Mouse (Mus musculus): ENCODE measurements around the gene Cdk2ap2. TPM values are rescaled to one million over a fixed set of nuclear protein-coding genes. Genes with fewer than 3 reads are reported as not detected.

The Cdk2ap2 gene
- polyA plus RNA-seq, 1 experiment from 2014 or later = 134 TPM

GRCm38 (mm10) chr19:4088146-4088545, 8.8 kb upstream of the Cdk2ap2 start:
- WGBS = 43% methylated on average over 5 of the region's 5 CpGs
- ATAC-seq (ENCODE audit: low FRiP score, low TSS enrichment) (no peak), DNase-seq (ENCODE audit: low spot score) (no peak)
- Histone ChIP-seq H3K36me3 (ENCODE audit: control insufficient read depth, insufficient read depth, low read length) (no peaks in the 10 kb centered on the region), H3K9ac (ENCODE audit: low read length) (no peak overlapping the region), H3K27ac (replicated peaks) (no peak overlapping the region), H3K4me1 (replicated peaks; ENCODE audit: control insufficient read depth, insufficient read depth) (no peaks in the 10 kb centered on the region), H3K9me3 (ENCODE audit: control insufficient read depth, low read length) (no peaks in the 10 kb centered on the region), H3K27me3 (ENCODE audit: control insufficient read depth, insufficient read depth, low read length) (no peaks in the 10 kb centered on the region), H3K4me3 (ENCODE audit: low read depth, low read length) (no peak overlapping the region), H3K4me2 (replicated peaks; ENCODE audit: low read depth) (no peak overlapping the region)
- no peak for TF ChIP-seq CTCF (IDR thresholded peaks at IDR 0.05; ENCODE audit: low read depth)
- no peak for TF ChIP-seq EP300 (optimal IDR thresholded peaks at IDR 0.05)

- Histone ChIP-seq H3K4me1 (replicated peaks; ENCODE audit: control insufficient read depth, insufficient read depth) (no peaks in the 10 kb centered on the region), H3K4me3 (ENCODE audit: low read depth, low read length) (no peak overlapping the region), H3K36me3 (ENCODE audit: control insufficient read depth, insufficient read depth, low read length) (no peaks in the 10 kb centered on the region), H3K9me3 (ENCODE audit: control insufficient read depth, low read length) (no peaks in the 10 kb centered on the region), H3K4me2 (replicated peaks; ENCODE audit: low read depth) (no peak overlapping the region), H3K27ac (replicated peaks) (no peak overlapping the region), H3K9ac (ENCODE audit: low read length) (no peak overlapping the region), H3K27me3 (ENCODE audit: control insufficient read depth, insufficient read depth, low read length) (no peaks in the 10 kb centered on the region)
- no peak for ATAC-seq (ENCODE audit: low FRiP score, low TSS enrichment)
- no peak for DNase-seq (ENCODE audit: low spot score)
- whole genome bisulfite sequencing = 56% methylated on average over 6 of the region's 6 CpGs
- TF ChIP-seq CTCF (IDR thresholded peaks at IDR 0.05; ENCODE audit: low read depth) (no peak), EP300 (optimal IDR thresholded peaks at IDR 0.05) (no peak)
These were observed 7.9 kb upstream of the Cdk2ap2 start for GRCm38 (mm10) chr19:4089128-4089527.

GRCm38 (mm10) chr19:4090446-4090845, 6.5 kb upstream of the Cdk2ap2 start:
- no peak overlapping the region for H3K4me2 ChIP-seq (replicated peaks; ENCODE audit: low read depth)
- H3K27ac ChIP-seq (replicated peaks) = no peak overlapping the region
- H3K27me3 ChIP-seq (ENCODE audit: control insufficient read depth, insufficient read depth, low read length) = no peaks in the 10 kb centered on the region
- H3K4me1 ChIP-seq (replicated peaks; ENCODE audit: control insufficient read depth, insufficient read depth) = no peaks in the 10 kb centered on the region
- DNase-seq (ENCODE audit: low spot score) (no peak), ATAC-seq (ENCODE audit: low FRiP score, low TSS enrichment) (no peak)
- H3K9me3 ChIP-seq (ENCODE audit: control insufficient read depth, low read length) = no peaks in the 10 kb centered on the region
- H3K36me3 ChIP-seq (ENCODE audit: control insufficient read depth, insufficient read depth, low read length) = no peaks in the 10 kb centered on the region
- WGBS = 82% methylated on average over 3 of the region's 3 CpGs
- no peak overlapping the region for H3K9ac ChIP-seq (ENCODE audit: low read length)
- no peak for TF ChIP-seq EP300 (optimal IDR thresholded peaks at IDR 0.05)
- TF ChIP-seq CTCF (IDR thresholded peaks at IDR 0.05; ENCODE audit: low read depth) = no peak
- H3K4me3 ChIP-seq (ENCODE audit: low read depth, low read length) = no peak overlapping the region

- Histone ChIP-seq H3K9ac (ENCODE audit: low read length) (no peak overlapping the region), H3K9me3 (ENCODE audit: control insufficient read depth, low read length) (no peaks in the 10 kb centered on the region), H3K4me1 (replicated peaks; ENCODE audit: control insufficient read depth, insufficient read depth) (0 out of 2 replicates have a peak, but pooled peaks cover under 1% of the 10 kb centered on the region), H3K4me2 (replicated peaks; ENCODE audit: low read depth) (no peak overlapping the region), H3K27me3 (ENCODE audit: control insufficient read depth, insufficient read depth, low read length) (no peaks in the 10 kb centered on the region), H3K36me3 (ENCODE audit: control insufficient read depth, insufficient read depth, low read length) (no peaks in the 10 kb centered on the region), H3K4me3 (ENCODE audit: low read depth, low read length) (no peak overlapping the region), H3K27ac (replicated peaks) (no peak overlapping the region)
- TF ChIP-seq EP300 (optimal IDR thresholded peaks at IDR 0.05) (no peak), CTCF (IDR thresholded peaks at IDR 0.05; ENCODE audit: low read depth) (no peak)
- 55% methylated on average over 2 of the region's 2 CpGs for WGBS
- ATAC-seq (ENCODE audit: low FRiP score, low TSS enrichment) = no peak
- no peak for DNase-seq (ENCODE audit: low spot score)
These were observed 5.6 kb upstream of the Cdk2ap2 start for GRCm38 (mm10) chr19:4091383-4091782.

- Histone ChIP-seq H3K27me3 (ENCODE audit: control insufficient read depth, insufficient read depth, low read length) (no peaks in the 10 kb centered on the region), H3K4me3 (ENCODE audit: low read depth, low read length) (no peak overlapping the region), H3K4me1 (replicated peaks; ENCODE audit: control insufficient read depth, insufficient read depth) (0 out of 2 replicates have a peak, but pooled peaks cover 3% of the 10 kb centered on the region), H3K9me3 (ENCODE audit: control insufficient read depth, low read length) (no peaks in the 10 kb centered on the region), H3K36me3 (ENCODE audit: control insufficient read depth, insufficient read depth, low read length) (no peaks in the 10 kb centered on the region), H3K27ac (replicated peaks) (no peak overlapping the region), H3K4me2 (replicated peaks; ENCODE audit: low read depth) (no peak overlapping the region), H3K9ac (ENCODE audit: low read length) (no peak overlapping the region)
- no peak for DNase-seq (ENCODE audit: low spot score)
- 86% methylated on average over 3 of the region's 3 CpGs for WGBS
- TF ChIP-seq EP300 (optimal IDR thresholded peaks at IDR 0.05) = no peak
- no peak for TF ChIP-seq CTCF (IDR thresholded peaks at IDR 0.05; ENCODE audit: low read depth)
- no peak for ATAC-seq (ENCODE audit: low FRiP score, low TSS enrichment)
These were observed 4.2 kb upstream of the Cdk2ap2 start for GRCm38 (mm10) chr19:4092750-4093149.

- no peak for TF ChIP-seq EP300 (optimal IDR thresholded peaks at IDR 0.05)
- no peak for TF ChIP-seq CTCF (IDR thresholded peaks at IDR 0.05; ENCODE audit: low read depth)
- no peaks in the 10 kb centered on the region for H3K36me3 ChIP-seq (ENCODE audit: control insufficient read depth, insufficient read depth, low read length)
- no peak overlapping the region for H3K4me2 ChIP-seq (replicated peaks; ENCODE audit: low read depth)
- H3K9me3 ChIP-seq (ENCODE audit: control insufficient read depth, low read length) = no peaks in the 10 kb centered on the region
- DNase-seq (ENCODE audit: low spot score) (no peak), ATAC-seq (ENCODE audit: low FRiP score, low TSS enrichment) (no peak)
- H3K27me3 ChIP-seq (ENCODE audit: control insufficient read depth, insufficient read depth, low read length) = no peaks in the 10 kb centered on the region
- no peak overlapping the region for H3K4me3 ChIP-seq (ENCODE audit: low read depth, low read length)
- no peak overlapping the region for H3K9ac ChIP-seq (ENCODE audit: low read length)
- 64% methylated on average over 7 of the region's 7 CpGs for WGBS
- H3K4me1 ChIP-seq (replicated peaks; ENCODE audit: control insufficient read depth, insufficient read depth) = peaks cover 8% of the 10 kb centered on the region; the same call in 1 of the 2 replicates
- H3K27ac ChIP-seq (replicated peaks) = no peak overlapping the region
These were observed 3.2 kb upstream of the Cdk2ap2 start for GRCm38 (mm10) chr19:4093772-4094171.
